Mouse (Mus musculus): ENCODE measurements around the gene Dyx1c1. TPM values are rescaled to one million over a fixed set of nuclear protein-coding genes. Genes with fewer than 3 reads are reported as not detected.

Dyx1c1 gene
- polyA plus RNA-seq, 1 experiment from 2014 or later = 0.85 TPM

- no peak overlapping the region for H3K27ac ChIP-seq (ENCODE audit: low read length)
- H3K4me1 ChIP-seq (ENCODE audit: control insufficient read depth, insufficient read depth, low read length) = no peaks in the 10 kb centered on the region
- no peak overlapping the region for H3K9ac ChIP-seq (replicated peaks; ENCODE audit: low read depth, low read length)
- no peak overlapping the region for H3K4me3 ChIP-seq (ENCODE audit: low read depth, low read length)
- no peak for ATAC-seq (ENCODE audit: insufficient number of reproducible peaks, insufficient read depth, low FRiP score, low read depth)
- no peak overlapping the region for H3K4me2 ChIP-seq (replicated peaks; ENCODE audit: low read depth, low read length)
- H3K36me3 ChIP-seq (ENCODE audit: control insufficient read depth, insufficient read depth, low read length) = no peaks in the 10 kb centered on the region; the same call in 1 of the 2 replicates
- 86% methylated on average over 4 of the region's 4 CpGs for WGBS
- no peaks in the 10 kb centered on the region for H3K27me3 ChIP-seq (ENCODE audit: control insufficient read depth, insufficient read depth, low read length)
- no peaks in the 10 kb centered on the region for H3K9me3 ChIP-seq (ENCODE audit: control insufficient read depth, low read depth, low read length)
Observed at GRCm38 (mm10) chr9:72935309-72935708, 23.3 kb upstream of the Dyx1c1 start.

GRCm38 (mm10) chr9:72936301-72936700 is 22.3 kb upstream of the Dyx1c1 start:
- 77% methylated on average over 2 of the region's 2 CpGs for WGBS
- no peak overlapping the region for H3K4me3 ChIP-seq (ENCODE audit: low read depth, low read length)

GRCm38 (mm10) chr9:72943424-72943823 is 15.2 kb upstream of the Dyx1c1 start:
- Histone ChIP-seq H3K36me3 (ENCODE audit: control insufficient read depth, insufficient read depth, low read length) (peaks cover 21% of the 10 kb centered on the region), H3K4me3 (ENCODE audit: low read depth, low read length) (no peak overlapping the region), H3K4me1 (ENCODE audit: control insufficient read depth, insufficient read depth, low read length) (no peaks in the 10 kb centered on the region), H3K27me3 (ENCODE audit: control insufficient read depth, insufficient read depth, low read length) (no peaks in the 10 kb centered on the region), H3K4me2 (replicated peaks; ENCODE audit: low read depth, low read length) (no peak overlapping the region), H3K27ac (ENCODE audit: low read length) (no peak overlapping the region), H3K9me3 (ENCODE audit: control insufficient read depth, low read depth, low read length) (peaks cover 4% of the 10 kb centered on the region; the same call in 1 of the 2 replicates), H3K9ac (replicated peaks; ENCODE audit: low read depth, low read length) (no peak overlapping the region)
- WGBS = 56% methylated on average over 3 of the region's 3 CpGs
- ATAC-seq (ENCODE audit: insufficient number of reproducible peaks, insufficient read depth, low FRiP score, low read depth) = no peak

More at GRCm38 (mm10) chr9:72936301-72936700, 22.3 kb upstream of the Dyx1c1 start:
- Histone ChIP-seq H3K4me2 (replicated peaks; ENCODE audit: low read depth, low read length) (no peak overlapping the region), H3K9ac (replicated peaks; ENCODE audit: low read depth, low read length) (no peak overlapping the region), H3K9me3 (ENCODE audit: control insufficient read depth, low read depth, low read length) (no peaks in the 10 kb centered on the region), H3K36me3 (ENCODE audit: control insufficient read depth, insufficient read depth, low read length) (no peaks in the 10 kb centered on the region; the same call in 1 of the 2 replicates), H3K4me1 (ENCODE audit: control insufficient read depth, insufficient read depth, low read length) (no peaks in the 10 kb centered on the region), H3K27ac (ENCODE audit: low read length) (no peak overlapping the region), H3K27me3 (ENCODE audit: control insufficient read depth, insufficient read depth, low read length) (no peaks in the 10 kb centered on the region)
- ATAC-seq (ENCODE audit: insufficient number of reproducible peaks, insufficient read depth, low FRiP score, low read depth) = no peak

- ATAC-seq (ENCODE audit: insufficient number of reproducible peaks, insufficient read depth, low FRiP score, low read depth) = no peak
- WGBS = 88% methylated on average over 13 of the region's 13 CpGs
Observed at GRCm38 (mm10) chr9:72944286-72944685, 14.3 kb upstream of the Dyx1c1 start.

GRCm38 (mm10) chr9:72947010-72947409 is 11.6 kb upstream of the Dyx1c1 start:
- 91% methylated on average over 1 of the region's 1 CpGs for WGBS
- no peaks in the 10 kb centered on the region for H3K4me1 ChIP-seq (ENCODE audit: control insufficient read depth, insufficient read depth, low read length)
- H3K36me3 ChIP-seq (ENCODE audit: control insufficient read depth, insufficient read depth, low read length) = peaks cover 21% of the 10 kb centered on the region
- peaks cover 4% of the 10 kb centered on the region; the same call in 1 of the 2 replicates for H3K9me3 ChIP-seq (ENCODE audit: control insufficient read depth, low read depth, low read length)
- H3K4me2 ChIP-seq (replicated peaks; ENCODE audit: low read depth, low read length) = no peak overlapping the region
- no peak overlapping the region for H3K9ac ChIP-seq (replicated peaks; ENCODE audit: low read depth, low read length)
- H3K27ac ChIP-seq (ENCODE audit: low read length) = no peak overlapping the region
- no peaks in the 10 kb centered on the region for H3K27me3 ChIP-seq (ENCODE audit: control insufficient read depth, insufficient read depth, low read length)
- H3K4me3 ChIP-seq (ENCODE audit: low read depth, low read length) = no peak overlapping the region
- ATAC-seq (ENCODE audit: insufficient number of reproducible peaks, insufficient read depth, low FRiP score, low read depth) = no peak

More at GRCm38 (mm10) chr9:72944286-72944685, 14.3 kb upstream of the Dyx1c1 start:
- Histone ChIP-seq H3K4me3 (ENCODE audit: low read depth, low read length) (no peak overlapping the region), H3K36me3 (ENCODE audit: control insufficient read depth, insufficient read depth, low read length) (peaks cover 21% of the 10 kb centered on the region), H3K9me3 (ENCODE audit: control insufficient read depth, low read depth, low read length) (peaks cover 4% of the 10 kb centered on the region; the same call in 1 of the 2 replicates), H3K9ac (replicated peaks; ENCODE audit: low read depth, low read length) (no peak overlapping the region), H3K4me1 (ENCODE audit: control insufficient read depth, insufficient read depth, low read length) (no peaks in the 10 kb centered on the region), H3K27ac (ENCODE audit: low read length) (no peak overlapping the region), H3K4me2 (replicated peaks; ENCODE audit: low read depth, low read length) (no peak overlapping the region), H3K27me3 (ENCODE audit: control insufficient read depth, insufficient read depth, low read length) (no peaks in the 10 kb centered on the region)

- peaks cover 4% of the 10 kb centered on the region; the same call in 1 of the 2 replicates for H3K9me3 ChIP-seq (ENCODE audit: control insufficient read depth, low read depth, low read length)
- no peaks in the 10 kb centered on the region for H3K4me1 ChIP-seq (ENCODE audit: control insufficient read depth, insufficient read depth, low read length)
- H3K36me3 ChIP-seq (ENCODE audit: control insufficient read depth, insufficient read depth, low read length) = peaks cover 21% of the 10 kb centered on the region
- ATAC-seq (ENCODE audit: insufficient number of reproducible peaks, insufficient read depth, low FRiP score, low read depth) = peak; percentile 46; the same call in 1 of the 2 replicates
- H3K4me3 ChIP-seq (ENCODE audit: low read depth, low read length) = no peak overlapping the region
- H3K27me3 ChIP-seq (ENCODE audit: control insufficient read depth, insufficient read depth, low read length) = no peaks in the 10 kb centered on the region
- no peak overlapping the region for H3K27ac ChIP-seq (ENCODE audit: low read length)
- no peak overlapping the region for H3K9ac ChIP-seq (replicated peaks; ENCODE audit: low read depth, low read length)
- no peak overlapping the region for H3K4me2 ChIP-seq (replicated peaks; ENCODE audit: low read depth, low read length)
- WGBS = 43% methylated on average over 7 of the region's 7 CpGs
Observed at GRCm38 (mm10) chr9:72949572-72949971, 9.0 kb upstream of the Dyx1c1 start.

GRCm38 (mm10) chr9:72954746-72955145 is 3.8 kb upstream of the Dyx1c1 start:
- H3K4me3 ChIP-seq (ENCODE audit: low read depth, low read length) = no peak overlapping the region
- no peaks in the 10 kb centered on the region for H3K9me3 ChIP-seq (ENCODE audit: control insufficient read depth, low read depth, low read length)
- H3K27ac ChIP-seq (ENCODE audit: low read length) = no peak overlapping the region
- ATAC-seq (ENCODE audit: insufficient number of reproducible peaks, insufficient read depth, low FRiP score, low read depth) = no peak
- 56% methylated on average over 2 of the region's 2 CpGs for WGBS
- H3K4me2 ChIP-seq (replicated peaks; ENCODE audit: low read depth, low read length) = no peak overlapping the region
- no peaks in the 10 kb centered on the region for H3K27me3 ChIP-seq (ENCODE audit: control insufficient read depth, insufficient read depth, low read length)
- H3K4me1 ChIP-seq (ENCODE audit: control insufficient read depth, insufficient read depth, low read length) = no peaks in the 10 kb centered on the region
- no peak overlapping the region for H3K9ac ChIP-seq (replicated peaks; ENCODE audit: low read depth, low read length)
- no peaks in the 10 kb centered on the region for H3K36me3 ChIP-seq (ENCODE audit: control insufficient read depth, insufficient read depth, low read length)

GRCm38 (mm10) chr9:72955546-72955945 is 3.0 kb upstream of the Dyx1c1 start:
- H3K4me2 ChIP-seq (replicated peaks; ENCODE audit: low read depth, low read length) = no peak overlapping the region
- no peaks in the 10 kb centered on the region for H3K4me1 ChIP-seq (ENCODE audit: control insufficient read depth, insufficient read depth, low read length)
- H3K9me3 ChIP-seq (ENCODE audit: control insufficient read depth, low read depth, low read length) = no peaks in the 10 kb centered on the region
- H3K9ac ChIP-seq (replicated peaks; ENCODE audit: low read depth, low read length) = no peak overlapping the region
- ATAC-seq (ENCODE audit: insufficient number of reproducible peaks, insufficient read depth, low FRiP score, low read depth) = no peak
- no peak overlapping the region for H3K27ac ChIP-seq (ENCODE audit: low read length)
- H3K4me3 ChIP-seq (ENCODE audit: low read depth, low read length) = no peak overlapping the region
- WGBS = 16% methylated on average over 1 of the region's 1 CpGs
- no peaks in the 10 kb centered on the region for H3K36me3 ChIP-seq (ENCODE audit: control insufficient read depth, insufficient read depth, low read length)
- no peaks in the 10 kb centered on the region for H3K27me3 ChIP-seq (ENCODE audit: control insufficient read depth, insufficient read depth, low read length)

- Histone ChIP-seq H3K9ac (replicated peaks; ENCODE audit: low read depth, low read length) (no peak overlapping the region), H3K9me3 (ENCODE audit: control insufficient read depth, low read depth, low read length) (no peaks in the 10 kb centered on the region), H3K4me3 (ENCODE audit: low read depth, low read length) (no peak overlapping the region), H3K27ac (ENCODE audit: low read length) (no peak overlapping the region), H3K36me3 (ENCODE audit: control insufficient read depth, insufficient read depth, low read length) (no peaks in the 10 kb centered on the region), H3K27me3 (ENCODE audit: control insufficient read depth, insufficient read depth, low read length) (no peaks in the 10 kb centered on the region), H3K4me2 (replicated peaks; ENCODE audit: low read depth, low read length) (no peak overlapping the region), H3K4me1 (ENCODE audit: control insufficient read depth, insufficient read depth, low read length) (no peaks in the 10 kb centered on the region)
- WGBS = 63% methylated on average over 8 of the region's 8 CpGs
- ATAC-seq (ENCODE audit: insufficient number of reproducible peaks, insufficient read depth, low FRiP score, low read depth) = no peak
Observed at GRCm38 (mm10) chr9:72961346-72961745, 2.8 kb downstream of the Dyx1c1 start.

Measured in stomach, embryonic 14.5 days (tissue).